Mouse (Mus musculus): ENCODE measurements at regions not wholly inside any gene's neighbourhood (a gene's known extent, or its start where the extent isn't known, plus 50 kb on each side); places are given as distances from the start of the nearest gene placed in this dataset.

GRCm38 (mm10) chr3:74657170-74657569, 507.7 kb downstream of the Zbbx start:
- no peak for DNase-seq

- DNase-seq: no peak
Observed at GRCm38 (mm10) chr3:74632623-74633022, 532.2 kb downstream of the Zbbx start.

- no peak for DNase-seq
Observed at GRCm38 (mm10) chr3:74601328-74602007, 563.4 kb downstream of the Zbbx start.

GRCm38 (mm10) chr3:74588703-74589362, 576.0 kb downstream of the Zbbx start:
- DNase-seq: no peak

GRCm38 (mm10) chr3:74565176-74565575, 599.7 kb downstream of the Zbbx start:
- no peak for DNase-seq

GRCm38 (mm10) chr3:74534795-74535194, 630.0 kb downstream of the Zbbx start:
- DNase-seq: peak; percentile 64

GRCm38 (mm10) chr3:74534006-74534698, 630.7 kb downstream of the Zbbx start:
- DNase-seq: no peak

- DNase-seq: no peak
Observed at GRCm38 (mm10) chr3:74483741-74484140, 681.1 kb downstream of the Zbbx start.

Measured in cerebellum, adult 8-10 months (tissue).